Mouse (Mus musculus) spleen, postnatal 14 days (tissue): ENCODE measurements at regions not wholly inside any gene's neighbourhood (a gene's known extent, or its start where the extent isn't known, plus 50 kb on each side); places are given as distances from the start of the nearest gene placed in this dataset.
A peak's percentile ranks its signal among the peaks of the same experiment; 100 is the strongest.

ENCODE experiments used
- DNase-seq, 2 experiments: peaks; one replicate each; pipeline ENCODE4 v3.0.0; 2021 to 2022; ENCODE audit warnings: low spot score in 2 of 2

DNA sequence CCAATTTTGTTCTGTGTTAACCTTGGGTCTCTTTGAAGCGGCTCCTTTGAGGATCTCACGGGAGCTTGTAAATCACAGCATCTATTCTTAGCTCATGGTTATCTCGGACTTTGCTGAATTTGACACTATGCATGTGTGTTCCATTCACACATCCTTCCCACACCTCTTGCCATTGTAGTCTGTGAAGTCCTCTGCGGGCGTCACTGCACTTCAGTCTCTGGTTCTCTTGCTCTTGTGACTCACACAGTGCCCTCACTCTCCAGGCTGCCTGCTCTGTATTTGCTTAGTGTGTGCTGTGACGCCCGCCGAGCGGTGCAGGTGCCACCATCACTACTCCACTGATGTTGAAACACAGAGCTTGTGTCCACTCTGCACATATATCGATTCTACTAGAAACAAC is 1271.2 kb downstream of the Synb start:
- no peak for DNase-seq

DNA sequence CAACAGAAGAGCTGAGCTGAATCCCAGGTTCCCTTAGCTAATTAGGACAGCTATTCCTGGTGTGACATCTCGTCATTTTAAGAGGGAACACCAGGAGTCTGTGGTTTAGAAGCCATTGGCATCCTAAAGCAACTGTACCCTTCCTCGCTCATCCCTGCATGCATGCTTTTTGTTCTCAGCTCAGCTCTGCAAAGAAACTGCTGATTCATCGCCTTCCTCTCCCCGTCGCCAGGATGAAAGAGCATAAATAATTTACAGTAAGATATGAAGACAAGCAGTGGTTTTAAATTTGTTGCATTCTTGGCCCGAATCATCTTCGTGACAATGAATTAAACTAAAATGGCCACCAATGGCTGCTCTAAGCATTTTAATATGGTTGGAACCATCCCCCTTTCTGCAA is 1272.9 kb downstream of the Synb start:
- DNase-seq: no peak

DNA sequence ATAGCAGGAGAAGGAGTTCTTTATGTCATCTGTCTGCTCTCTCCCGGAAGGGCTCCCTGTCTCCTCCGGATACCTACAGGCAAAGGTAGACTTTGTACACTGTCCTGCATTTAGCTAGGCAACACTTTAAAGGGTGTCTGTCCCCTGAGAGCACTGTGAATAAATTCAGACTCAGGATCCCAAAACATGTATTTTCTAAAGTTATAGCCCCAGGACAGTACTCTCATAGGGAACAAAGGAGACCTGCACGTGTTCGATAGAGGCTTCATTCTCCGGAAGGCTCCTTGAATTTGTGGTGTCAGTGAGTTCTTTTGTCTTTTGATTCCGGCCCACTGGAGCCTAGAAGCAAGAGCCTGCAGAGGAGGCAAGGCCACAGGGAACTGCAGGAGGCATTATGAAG is 1273.3 kb downstream of the Synb start:
- DNase-seq: no peak

DNA sequence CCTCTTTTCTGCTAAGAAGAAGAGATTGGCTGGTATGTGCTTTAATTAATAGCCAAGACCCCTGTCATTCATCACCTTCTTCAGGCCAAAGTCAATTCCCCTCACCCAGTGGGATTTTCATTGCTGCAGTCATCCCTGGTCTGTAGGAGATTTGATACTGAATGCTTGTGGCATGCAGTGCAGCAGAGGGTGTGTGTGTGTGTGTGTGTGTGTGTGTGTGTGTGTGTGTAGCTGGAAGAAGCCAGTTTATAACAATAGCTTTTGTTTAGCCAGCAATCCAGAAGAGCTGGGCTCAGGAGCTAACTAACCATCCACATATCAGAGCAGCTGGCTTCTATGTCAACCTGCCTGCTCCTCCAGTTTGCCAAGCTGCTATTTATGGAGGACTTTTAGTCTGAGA is 1275.4 kb downstream of the Synb start:
- no peak for DNase-seq

DNA sequence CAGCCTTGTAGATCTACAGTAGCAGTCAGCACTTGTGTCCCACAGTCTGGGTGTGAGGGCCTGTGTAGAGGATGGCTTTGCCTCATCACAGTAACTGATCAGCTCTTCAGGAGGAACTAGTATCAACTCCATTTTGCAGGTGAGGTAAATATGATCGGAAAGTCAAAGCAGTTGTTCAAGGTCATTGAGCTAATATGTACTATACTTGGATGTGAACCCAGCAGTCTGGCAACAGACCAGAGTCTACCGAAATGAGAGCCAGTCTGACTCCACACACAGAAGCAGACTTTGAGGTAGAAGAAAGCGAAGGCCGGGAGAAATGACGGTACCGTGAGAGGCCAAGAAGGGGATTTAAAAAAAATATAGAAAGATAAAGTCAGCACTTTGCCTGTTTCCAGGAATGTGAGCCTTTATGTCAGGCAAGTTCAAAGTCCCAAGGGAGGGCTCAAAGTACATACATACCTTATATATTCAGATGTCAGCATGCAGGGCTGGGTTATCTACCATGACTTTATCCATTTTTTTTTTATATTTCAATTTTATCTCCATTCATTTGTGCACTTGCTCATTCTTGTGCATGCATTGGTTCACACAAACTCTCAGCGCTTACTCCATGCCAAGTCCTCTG is 1297.2 kb downstream of the Synb start:
- DNase-seq: no peak

DNA sequence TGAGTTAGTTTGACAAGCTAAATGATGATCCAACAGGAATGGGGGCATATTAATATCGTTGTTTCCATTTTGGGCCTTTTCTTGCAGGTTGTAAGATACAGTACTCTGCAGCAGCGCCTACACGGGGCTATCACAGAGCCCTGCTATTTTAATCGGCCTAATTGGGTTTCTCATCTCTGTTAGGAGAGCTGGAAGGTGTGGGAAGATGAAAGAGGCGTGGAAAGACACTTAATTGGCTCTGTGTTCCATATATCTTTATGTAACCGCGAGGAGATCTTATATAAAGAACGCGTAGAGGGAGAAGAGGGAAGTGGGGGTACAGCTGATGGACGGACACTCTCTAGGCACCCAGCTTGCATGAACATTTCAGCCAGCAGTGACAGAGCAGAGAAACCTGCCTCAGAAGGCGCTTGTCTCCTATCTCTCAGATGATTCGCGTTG is 1300.5 kb downstream of the Synb start:
- no peak for DNase-seq

DNA sequence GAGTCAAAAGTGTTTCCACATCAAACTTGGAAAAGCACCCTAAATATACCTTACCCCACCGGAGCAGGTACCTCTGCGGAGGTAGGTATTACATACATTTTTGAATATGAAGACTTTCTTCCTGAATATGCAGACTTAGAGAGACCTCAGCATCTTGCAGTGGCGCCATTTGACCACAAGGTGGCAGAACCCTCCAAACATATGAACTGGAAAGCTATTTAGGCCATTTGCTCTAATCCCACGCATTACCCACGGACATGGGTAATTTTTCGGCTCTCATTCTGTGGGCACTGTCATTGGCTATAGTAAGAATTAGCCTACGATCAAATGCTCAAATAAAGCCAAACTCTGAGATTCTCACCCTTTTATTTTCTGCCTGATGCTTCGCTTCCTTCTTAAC is 1301.0 kb downstream of the Synb start:
- peak in 1 of 2 experiments; percentile 15 for DNase-seq

DNA sequence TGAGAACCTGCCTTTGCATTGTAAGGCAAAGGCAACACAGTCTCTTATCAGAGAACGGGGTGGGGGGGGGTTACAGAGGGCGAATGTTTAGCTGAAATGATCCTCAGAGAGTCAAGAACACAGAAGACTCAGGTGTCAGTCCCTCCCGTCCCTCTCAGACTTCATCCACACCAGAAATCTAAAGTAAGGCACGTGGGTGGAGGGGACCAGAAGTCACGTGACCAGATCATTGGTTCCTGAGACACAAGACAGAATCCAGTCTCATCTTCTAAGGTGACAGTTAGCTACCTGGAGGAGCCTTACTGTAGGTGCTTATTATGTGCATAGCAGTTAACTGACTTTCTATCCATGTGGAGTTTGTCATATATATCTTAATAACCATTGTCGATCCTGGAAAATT is 1302.0 kb downstream of the Synb start:
- DNase-seq: no peak

DNA sequence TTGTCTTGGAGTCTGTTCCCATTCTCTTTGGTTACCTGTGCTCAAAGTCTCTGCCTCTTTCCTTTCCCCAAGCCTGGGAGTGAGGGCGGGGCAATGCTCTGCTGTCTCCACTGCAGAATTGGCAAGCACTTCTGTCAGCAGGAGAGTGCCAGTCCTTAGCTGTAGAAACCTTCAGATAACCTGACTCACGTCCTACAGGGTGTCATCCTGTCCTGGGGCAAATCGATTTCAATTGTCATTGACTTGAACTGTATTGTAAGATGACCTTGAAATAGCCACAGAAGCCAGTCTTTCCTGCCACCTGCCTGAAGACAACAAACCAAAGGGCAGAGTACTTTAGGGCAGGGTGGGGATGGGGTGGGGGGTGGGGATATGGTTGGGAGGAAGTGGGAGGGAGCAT is 1303.8 kb downstream of the Synb start:
- no peak for DNase-seq
